Mouse (Mus musculus): ENCODE measurements at regions not wholly inside any gene's neighbourhood (a gene's known extent, or its start where the extent isn't known, plus 50 kb on each side); places are given as distances from the start of the nearest gene placed in this dataset.

- no peak for TF ChIP-seq POLR2AphosphoS2 (IDR thresholded peaks at IDR 0.05; ENCODE audit: insufficient read length, low read depth)
- no peak for TF ChIP-seq REST (IDR thresholded peaks at IDR 0.05; ENCODE audit: insufficient read depth, insufficient read length)
- TF ChIP-seq CEBPB (IDR thresholded peaks at IDR 0.05; ENCODE audit: insufficient read depth, poor library complexity, severe bottlenecking), result no peak
- TF ChIP-seq TCF12 (IDR thresholded peaks at IDR 0.05; ENCODE audit: insufficient read depth, poor library complexity, severe bottlenecking), result no peak
These were observed 146.4 kb upstream of the Tmem45b start for GRCm38 (mm10) chr9:31610631-31611030.
